Mouse (Mus musculus) retina, adult 2 months (tissue): ENCODE results near the gene Cox8a.

Experiments
- DNase-seq: peaks from one replicate; pipeline ENCODE4 v3.0.0-alpha.2; 2012; ENCODE audit warnings: low read depth, low spot score

Cox8a gene

DNA sequence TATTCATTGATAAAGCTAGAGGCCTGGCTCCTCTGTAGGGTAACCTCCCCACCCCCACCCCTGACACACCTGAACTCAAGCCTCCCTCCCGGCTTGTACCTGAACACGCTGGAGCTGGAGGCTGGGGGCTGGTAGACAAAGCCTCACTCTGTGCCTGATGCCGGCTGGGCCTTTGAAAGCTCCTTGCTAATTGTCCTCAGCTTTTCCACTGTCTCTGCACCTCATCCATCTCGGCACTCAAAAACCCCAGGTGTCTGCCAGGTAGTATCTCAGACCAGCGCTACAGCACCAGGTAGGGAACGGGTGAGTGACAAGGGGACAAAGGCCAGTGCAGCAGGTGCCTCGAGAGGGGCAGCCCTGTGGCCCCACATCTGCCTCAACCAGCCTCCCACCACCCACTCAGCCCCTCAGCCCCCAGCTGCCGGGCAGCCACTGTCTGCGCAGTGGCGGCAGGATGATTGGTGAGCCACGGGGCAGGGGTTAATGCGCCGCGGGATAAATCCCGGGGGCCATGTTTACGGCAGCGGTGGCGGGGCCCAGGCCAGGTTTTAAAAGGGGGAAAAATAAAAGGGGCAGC, 31.6 kb downstream of the Cox8a start:
- no peak for DNase-seq

DNA sequence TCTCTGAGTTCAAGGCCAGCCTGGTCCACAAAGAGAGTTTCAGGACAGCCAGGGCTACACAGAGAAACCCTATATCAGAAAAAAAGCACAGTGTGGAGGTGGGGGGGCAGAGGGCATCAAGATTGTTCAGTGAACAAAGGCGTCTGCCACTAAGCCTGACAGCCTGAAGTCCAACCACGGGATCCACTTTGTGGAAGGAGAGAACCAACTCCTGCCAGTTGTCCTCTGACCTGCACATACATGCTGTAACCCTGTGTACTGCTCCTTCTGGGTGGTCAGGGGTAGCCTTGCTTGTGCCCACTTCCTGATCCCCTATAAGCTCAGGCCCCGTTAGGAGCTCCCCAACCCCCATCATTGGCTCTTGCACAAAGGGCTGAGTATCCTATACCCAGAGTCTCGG, 32.4 kb downstream of the Cox8a start:
- DNase-seq = no peak

DNA sequence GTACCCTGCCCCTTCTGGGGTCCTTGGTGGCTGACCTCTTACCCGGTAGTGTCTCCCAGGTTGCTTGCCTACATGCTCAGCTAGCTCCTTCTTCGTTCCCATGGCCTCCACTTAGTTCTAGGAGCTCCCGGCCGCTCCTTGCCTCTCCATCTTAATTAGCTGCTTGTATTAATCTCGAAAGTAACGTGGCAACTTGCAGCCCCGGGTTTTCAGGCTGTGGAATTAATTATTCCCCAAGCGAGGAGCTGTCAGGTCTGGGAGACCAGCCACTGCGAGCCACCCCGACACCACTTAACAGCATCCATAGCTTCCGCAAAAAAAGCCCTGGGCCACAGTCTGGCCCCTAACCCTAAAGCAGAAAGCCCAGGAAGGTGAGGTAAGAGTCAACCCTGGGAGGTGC, 34.0 kb downstream of the Cox8a start:
- DNase-seq = no peak

DNA sequence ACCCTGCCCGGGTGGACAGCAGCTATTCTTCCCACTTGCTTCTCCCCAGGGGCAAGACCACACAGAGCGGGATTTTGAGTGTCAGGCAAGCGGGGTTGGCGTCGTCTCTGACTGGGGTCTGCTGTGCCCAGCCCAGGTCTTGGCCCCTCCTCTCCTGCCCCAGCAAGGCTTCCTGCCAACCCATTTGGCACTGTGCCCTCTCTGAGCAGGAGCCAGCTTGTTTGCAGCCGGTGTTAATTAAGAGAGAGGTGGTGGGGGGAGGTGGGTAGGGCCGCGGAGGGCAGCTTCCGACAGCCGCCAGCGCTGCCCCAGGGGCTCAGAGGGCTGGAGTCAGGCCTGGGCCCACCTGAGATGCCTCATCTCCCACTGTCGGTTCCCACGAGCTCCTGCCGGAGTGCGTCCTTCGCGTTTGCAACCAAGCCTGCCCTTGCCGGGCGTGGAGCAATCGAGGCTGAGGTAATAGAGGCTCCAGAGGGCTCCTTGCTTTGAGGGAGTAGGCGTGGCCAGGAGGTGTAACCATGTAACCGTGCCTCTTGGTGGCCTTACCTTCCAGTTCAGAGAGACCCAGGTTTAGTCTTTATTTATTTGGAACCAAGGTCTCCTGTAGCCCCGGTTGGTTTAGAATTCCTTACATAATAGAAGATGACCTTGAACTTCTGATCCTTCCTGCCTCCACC, 35.0 kb downstream of the Cox8a start:
- DNase-seq = no peak

DNA sequence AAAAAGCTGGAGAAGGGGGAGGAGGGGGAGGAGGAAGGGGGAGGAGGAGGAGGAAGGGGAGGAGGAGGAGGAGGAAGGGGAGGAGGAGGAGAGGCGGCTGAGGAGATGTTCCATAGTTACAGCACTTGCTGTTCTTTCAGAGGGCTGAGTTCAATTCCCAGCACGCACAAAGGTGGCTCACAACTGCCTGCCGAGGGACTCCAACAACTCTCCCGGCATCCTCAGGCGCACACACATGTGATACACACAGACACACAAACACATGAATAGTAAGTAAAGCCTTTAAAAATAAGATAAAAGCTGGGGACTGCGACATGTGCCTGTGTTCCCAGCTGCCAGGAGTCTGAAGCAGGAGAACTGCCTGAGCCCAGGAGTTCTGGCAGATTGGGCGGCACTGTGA, 35.9 kb downstream of the Cox8a start:
- DNase-seq = no peak

DNA sequence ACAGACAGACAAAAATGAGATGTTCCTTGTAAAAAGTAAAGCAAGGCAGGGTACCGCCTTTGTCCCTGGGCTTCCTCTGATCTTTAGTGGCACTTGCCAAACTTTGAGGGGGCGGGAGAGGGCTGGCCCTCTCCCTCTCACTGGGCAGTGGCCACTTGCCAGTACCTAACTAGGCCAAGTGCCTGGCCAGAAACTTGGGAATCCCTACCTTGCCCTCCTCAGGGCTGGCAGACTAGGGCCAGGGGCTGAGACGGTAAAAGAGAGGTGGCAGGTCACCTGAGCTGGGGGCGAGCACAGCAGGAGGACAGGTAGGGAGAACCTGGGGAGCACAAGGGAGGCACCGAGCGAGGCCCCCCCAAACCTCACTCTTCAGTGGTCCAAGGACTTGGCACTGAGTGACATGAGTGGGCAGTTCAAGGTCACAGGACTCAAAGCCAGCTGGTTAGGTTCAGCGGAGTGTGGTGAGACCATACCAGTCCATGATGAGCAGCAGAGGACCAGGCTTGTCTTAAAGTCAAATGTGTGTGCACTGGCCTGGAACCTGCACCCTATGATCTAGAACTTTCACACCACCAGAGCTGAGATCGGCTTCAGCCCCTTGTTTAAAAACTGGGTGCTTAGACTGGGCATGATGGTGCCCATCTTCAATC, 36.5 kb downstream of the Cox8a start:
- no peak for DNase-seq

DNA sequence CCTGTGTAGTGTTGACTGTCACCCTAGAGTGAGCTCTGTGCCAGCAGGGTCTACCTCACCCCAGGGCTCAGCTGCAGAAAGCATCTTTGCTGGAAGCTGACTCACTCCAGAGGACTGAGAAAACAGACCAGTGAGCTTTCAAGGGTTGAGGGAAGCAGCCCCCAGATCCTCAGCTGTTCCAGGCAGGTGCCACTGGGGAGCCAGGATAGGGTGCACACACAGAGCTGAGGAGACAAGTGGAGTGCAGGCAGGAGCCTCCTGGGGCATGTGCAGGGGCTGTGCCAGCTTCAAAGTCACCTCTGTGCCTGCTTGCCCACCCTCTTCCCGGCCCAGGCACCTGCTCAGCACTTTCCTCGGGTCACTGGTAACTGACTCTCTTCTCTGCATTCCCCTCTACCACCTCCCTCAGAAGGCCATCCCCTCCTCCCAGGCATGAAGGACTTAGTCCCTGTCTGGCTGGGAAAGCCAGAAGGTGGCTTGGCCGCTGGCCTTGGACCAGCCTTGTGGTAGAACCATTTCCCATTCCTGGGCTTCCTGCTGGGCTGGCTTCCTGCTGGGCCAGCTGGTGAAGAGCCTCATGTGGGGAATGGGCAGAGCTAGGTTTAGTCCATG, 38.5 kb downstream of the Cox8a start:
- DNase-seq = no peak

DNA sequence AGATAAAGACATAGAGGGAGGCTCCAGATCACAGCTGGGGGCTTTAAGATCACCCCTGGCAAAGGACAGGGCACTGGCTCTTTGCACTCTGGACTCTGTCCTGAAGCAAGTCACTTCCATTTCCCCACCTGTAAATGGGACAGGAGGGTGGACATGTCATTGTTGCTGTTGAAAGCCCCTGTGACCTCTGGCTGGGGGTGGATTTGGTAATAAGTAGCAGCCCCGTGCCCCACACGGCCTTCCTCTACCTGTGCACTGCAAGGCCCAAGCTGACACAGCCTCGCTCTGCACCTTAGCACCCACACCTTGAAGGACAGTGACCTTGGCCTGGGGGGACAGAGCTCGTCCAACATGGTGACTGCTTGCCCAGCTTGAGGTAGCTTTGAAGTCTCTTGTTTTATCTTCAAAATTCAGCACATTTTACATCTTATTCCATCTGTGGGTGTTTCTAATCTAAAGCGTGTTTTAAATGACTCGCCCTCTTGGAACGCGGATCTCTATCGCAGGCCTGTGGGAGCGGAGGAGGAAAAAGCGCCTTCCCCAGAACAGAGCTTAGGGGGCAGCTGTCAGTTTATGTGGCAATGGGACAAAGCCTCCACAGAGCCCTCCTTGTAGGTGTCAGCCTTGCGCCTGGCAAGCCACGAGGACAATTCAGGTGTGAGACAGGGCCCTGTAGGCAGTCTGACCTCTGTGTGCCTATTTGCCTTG, 39.5 kb downstream of the Cox8a start:
- DNase-seq = no peak

DNA sequence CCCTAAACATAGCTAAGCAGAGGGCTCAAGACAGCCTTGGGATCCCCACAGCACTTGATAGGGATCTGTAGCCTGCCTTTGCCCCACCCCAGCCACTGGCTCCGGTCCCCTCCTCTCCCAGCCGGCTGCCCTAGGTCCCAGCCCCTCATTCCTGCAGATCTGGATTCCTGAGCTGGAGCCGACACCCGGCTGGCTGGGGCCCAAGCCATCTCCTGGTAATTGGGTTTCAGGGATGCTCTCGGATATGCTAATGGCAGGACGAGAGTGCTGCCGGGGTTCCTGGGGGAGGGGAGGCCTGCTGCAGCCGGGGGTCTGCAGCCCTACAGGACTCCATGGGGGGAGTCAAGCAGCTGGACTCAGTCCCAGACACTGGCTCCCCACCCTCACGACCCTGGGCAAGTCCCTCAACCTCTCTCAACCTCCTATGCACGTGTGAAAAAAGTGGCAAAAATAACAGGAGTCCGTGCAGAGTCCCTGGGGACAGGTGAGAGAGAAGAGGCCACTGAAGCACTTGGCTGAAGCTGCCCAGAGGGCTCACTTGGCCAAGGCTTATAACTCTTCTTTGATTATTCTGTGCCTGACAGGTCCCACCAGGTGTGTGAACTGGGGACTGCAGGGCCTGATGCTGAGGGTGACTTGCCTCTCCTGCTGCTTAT, 41.2 kb downstream of the Cox8a start:
- no peak for DNase-seq

DNA sequence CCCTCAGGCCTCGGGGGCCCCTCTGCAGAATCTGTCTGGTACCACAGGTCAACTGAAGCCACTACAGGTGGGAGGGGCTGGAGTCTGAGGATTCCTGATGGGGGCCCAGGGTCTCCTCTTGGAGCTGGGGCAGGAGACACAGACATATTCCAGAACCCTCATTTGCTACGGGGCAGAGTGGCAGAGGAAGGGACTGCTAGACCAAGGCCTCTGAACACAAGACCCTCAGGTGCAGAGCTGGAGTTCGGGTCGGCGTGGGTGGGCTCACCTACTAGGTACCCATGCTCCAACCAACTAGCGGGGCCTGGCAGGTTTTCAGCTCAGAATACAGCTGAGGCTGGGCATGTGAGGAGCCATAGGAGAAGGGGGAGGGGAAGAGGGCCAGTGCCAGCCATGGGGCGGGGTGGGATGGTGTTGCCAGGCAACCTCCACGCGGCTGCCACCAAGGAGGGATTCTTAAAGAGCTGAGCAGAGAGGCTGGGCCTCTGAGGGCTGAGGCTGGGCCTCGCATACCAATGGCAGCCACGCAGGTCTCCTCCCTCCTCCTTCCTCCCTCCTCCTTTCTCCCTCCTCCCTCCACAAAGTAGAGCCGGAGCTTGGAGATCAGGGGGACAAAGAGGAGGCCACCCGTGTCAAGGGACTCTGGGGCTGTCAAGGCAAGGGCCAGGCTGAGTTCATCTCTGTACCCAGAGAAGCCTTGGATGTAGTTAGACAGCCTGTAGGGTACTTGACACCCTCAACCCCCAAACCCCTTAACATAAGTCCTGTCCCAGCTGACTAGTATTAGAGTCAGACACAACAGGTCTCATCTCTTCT, 45.2 kb downstream of the Cox8a start:
- DNase-seq = no peak

DNA sequence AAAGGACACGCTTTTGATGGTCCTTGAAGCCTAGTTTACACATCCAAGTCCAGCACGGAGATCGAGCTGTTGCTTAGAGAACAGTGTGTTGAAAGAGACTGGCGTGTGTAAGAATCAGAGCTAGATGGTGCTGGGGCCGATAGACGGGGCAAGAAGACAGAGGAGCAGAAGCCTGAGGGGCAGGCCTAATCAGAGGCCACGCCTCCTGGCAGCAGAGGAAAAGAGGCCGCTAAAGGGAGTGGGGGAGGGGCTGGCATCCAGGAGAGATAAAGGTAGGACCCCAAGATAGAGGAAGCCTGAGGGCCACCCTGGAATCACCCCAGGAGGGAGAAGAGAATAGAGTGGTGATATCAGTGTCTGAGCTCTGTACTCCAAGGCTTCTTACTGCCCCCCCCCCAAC, 46.0 kb downstream of the Cox8a start:
- DNase-seq = no peak

DNA sequence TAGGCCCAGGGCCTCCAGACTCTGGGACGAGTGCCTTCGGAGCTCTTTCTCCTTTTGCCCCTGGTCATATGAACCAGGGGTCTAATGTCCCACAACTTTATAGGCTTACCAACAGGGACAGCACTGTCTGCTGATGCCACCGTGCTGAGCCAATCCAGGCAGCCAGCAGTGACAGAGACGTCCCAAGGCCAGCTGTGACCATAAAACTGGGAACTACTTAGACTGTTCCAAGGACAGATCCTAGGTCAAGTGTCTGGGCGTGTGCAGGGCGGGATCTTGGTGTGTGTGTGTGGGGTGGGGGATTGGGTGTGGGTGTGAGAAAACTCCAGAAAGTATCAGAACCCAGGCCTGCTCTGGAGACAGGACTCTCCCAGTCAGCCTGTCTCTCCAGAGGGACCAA, 46.5 kb downstream of the Cox8a start:
- DNase-seq = no peak

DNA sequence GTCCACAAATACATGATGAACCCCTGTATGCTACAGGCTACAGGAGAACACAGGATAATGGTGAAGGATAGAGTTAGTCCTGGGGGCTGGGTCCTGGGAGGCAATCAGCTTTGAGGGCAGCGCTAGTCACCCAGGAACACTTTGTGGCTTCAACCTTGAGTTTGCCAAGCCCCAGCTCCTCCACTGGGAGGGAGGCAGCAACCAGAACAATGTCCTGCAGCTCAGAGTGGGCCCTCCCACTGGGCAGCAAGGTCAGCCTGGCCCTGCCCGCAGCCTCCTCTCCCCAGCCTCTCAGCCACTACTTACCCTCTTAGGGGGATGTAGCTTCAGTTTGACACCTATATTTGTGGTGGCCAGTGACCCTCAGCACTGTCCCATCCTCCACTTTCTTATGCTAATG, 49.0 kb downstream of the Cox8a start:
- no peak for DNase-seq

DNA sequence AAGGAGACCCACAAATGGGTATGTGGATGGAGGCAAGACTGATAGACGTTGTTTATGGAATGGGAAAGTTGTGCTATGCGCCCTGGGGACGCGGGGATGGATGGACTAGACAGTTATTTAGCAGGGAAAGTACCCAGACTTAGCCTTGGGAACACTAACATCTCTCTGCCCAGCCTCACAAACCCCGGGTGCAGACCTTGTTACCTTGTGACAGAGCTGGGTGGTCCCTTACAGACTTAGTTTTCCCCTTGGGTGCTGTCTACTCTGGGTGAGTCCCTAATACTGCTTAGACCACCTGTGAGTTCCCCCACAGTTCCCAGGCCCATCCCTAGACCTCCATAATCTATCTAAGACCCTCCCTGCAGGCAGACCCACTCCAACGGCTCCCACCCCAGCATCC, 50.6 kb downstream of the Cox8a start:
- no peak for DNase-seq

DNA sequence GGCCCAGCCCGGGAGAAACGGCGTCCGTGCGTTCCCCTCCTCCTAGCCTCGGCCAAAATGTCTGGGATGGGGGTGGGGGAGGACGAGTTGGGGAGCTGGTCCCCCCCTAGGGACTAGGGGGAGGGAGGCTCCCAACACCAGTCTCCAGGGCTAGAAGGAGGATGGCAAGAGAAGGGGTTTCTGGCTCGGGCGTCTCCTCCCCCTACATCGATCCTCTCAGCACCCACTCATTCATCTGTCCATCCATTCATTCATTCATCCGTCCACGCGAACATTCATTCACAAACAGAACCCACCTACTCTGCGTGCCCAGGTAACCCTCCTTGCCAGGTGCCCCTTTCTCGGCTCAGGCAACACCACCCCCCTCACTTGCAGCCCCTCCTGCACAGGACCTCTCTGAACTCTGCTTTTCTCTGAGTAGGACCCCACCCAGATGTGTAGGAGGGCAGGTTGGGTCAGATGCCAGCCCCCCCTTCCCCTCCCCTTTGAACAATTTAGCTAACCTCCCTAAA, 51.2 kb downstream of the Cox8a start:
- DNase-seq = no peak

DNA sequence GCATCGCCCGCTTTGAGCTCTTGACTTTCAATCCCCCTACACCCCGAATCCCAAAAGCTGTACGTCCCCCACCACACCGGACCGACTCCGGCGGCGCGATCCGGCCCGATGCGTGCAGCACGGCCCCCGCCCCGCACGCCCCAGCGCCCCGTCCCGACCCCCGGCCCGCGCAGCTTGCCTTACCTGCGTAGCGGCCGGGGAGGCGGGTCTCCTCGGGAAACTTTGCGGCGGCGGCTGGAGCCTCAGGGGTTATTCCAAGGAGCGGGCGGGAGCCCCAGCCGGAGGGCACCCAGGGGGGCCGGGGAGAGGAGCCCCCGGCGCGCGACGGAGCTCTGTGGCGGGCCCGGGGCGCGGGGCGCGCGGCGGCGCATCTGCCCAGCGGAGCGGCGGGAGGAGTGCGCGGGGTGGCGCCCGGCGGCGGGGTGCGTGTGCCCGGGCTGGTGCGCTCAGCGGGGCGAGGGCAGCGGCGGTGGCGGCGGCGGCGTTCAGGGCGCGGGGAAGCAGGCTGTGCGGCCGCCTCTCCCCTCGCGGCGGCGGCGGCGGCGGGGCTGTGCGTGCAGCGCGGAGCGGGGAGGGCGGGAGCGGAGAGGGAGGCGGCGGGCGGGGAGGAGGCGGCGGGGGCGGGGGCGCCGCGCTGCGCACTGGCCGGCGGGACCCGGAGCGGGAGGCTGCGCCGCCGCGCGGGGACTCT, 51.8 kb downstream of the Cox8a start:
- no peak for DNase-seq
